Mouse (Mus musculus): ENCODE results near the gene Crtac1. TPM values are rescaled to one million over a fixed set of nuclear protein-coding genes. Genes with fewer than 3 reads are reported as not detected.

The Crtac1 gene
- total and polyA plus RNA-seq, 3 experiments = not detected

GRCm38 (mm10) chr19:42331446-42331845, 100.1 kb downstream of the Crtac1 start:
- H3K9ac ChIP-seq (ENCODE audit: insufficient read depth, low read depth) = no peak overlapping the region
- H3K27me3 ChIP-seq (replicated peaks) = peaks cover 94% of the 10 kb centered on the region
- TF ChIP-seq POLR2A (IDR thresholded peaks at IDR 0.05; ENCODE audit: low read depth, low read length) (no peak), IRF4 (IDR thresholded peaks at IDR 0.05; ENCODE audit: low read depth, low read length) (no peak), NRF1 (IDR thresholded peaks at IDR 0.05; ENCODE audit: low read depth, low read length) (no peak), JUND (conservative IDR thresholded peaks at IDR 0.05; ENCODE audit: low read depth, low read length) (no peak), USF2 (conservative IDR thresholded peaks at IDR 0.05; ENCODE audit: low read depth, low read length) (no peak), ZNF384 (IDR thresholded peaks at IDR 0.05; ENCODE audit: low read depth, low read length) (no peak), BHLHE40 (IDR thresholded peaks at IDR 0.05; ENCODE audit: low read depth, low read length) (no peak), TCF12 (IDR thresholded peaks at IDR 0.05; ENCODE audit: low read depth, low read length) (no peak), KAT2A (IDR thresholded peaks at IDR 0.05; ENCODE audit: insufficient replicate concordance, low read length) (no peak), MAFK (IDR thresholded peaks at IDR 0.05; ENCODE audit: insufficient replicate concordance, low read length) (no peak), PAX5 (IDR thresholded peaks at IDR 0.05; ENCODE audit: low read length) (no peak), TBP (conservative IDR thresholded peaks at IDR 0.05; ENCODE audit: low read depth, low read length) (no peak), MYC (IDR thresholded peaks at IDR 0.05; ENCODE audit: low read depth, low read length) (no peak), JUN (IDR thresholded peaks at IDR 0.05; ENCODE audit: insufficient read depth, low read depth, low read length) (no peak)
- DNase-seq (ENCODE audit: extremely low read depth) = no peak
- no peaks in the 10 kb centered on the region for H3K36me3 ChIP-seq (replicated peaks in 1 of 2; ENCODE audit: control insufficient read depth in 1 of 2, insufficient read depth in 1 of 2, low read length in 1 of 2)
- H3K27ac ChIP-seq (ENCODE audit: insufficient read depth, low read depth) = no peak overlapping the region
- no peaks in the 10 kb centered on the region for H3K9me3 ChIP-seq (replicated peaks; ENCODE audit: low read length)
- dilution Hi-C loops (cut with MboI; ENCODE audit: extremely low pct_ligation_motif_present, extremely low pct_unique_long_range_greater_than_20kb, low sequenced_read_pairs) = no loop called here
- in situ Hi-C loops (cut with MboI; ENCODE audit: low pct_ligation_motif_present, low pct_unique_long_range_greater_than_20kb, low sequenced_read_pairs) = no loop called here
- no peaks in the 10 kb centered on the region for H3K4me1 ChIP-seq (ENCODE audit: control insufficient read depth in 1 of 2, insufficient read depth in 2 of 2)
- H3K79me2 ChIP-seq (replicated peaks; ENCODE audit: control insufficient read depth, extremely low read depth, insufficient read depth, poor library complexity, severe bottlenecking) = no peaks in the 10 kb centered on the region
- no peak overlapping the region for H3K4me3 ChIP-seq (replicated peaks in 1 of 3; ENCODE audit: low read depth in 2 of 3, low read length in 2 of 3, poor library complexity in 1 of 3)
- no peak overlapping the region for H3K4me2 ChIP-seq (ENCODE audit: insufficient read depth, low read depth, poor library complexity, severe bottlenecking)

GRCm38 (mm10) chr19:42328160-42328559, 103.4 kb downstream of the Crtac1 start:
- dilution Hi-C loops (cut with MboI; ENCODE audit: extremely low pct_ligation_motif_present, extremely low pct_unique_long_range_greater_than_20kb, low sequenced_read_pairs) = no loop called here

More at GRCm38 (mm10) chr19:42328160-42328559, 103.4 kb downstream of the Crtac1 start:
- no peaks in the 10 kb centered on the region for H3K9me3 ChIP-seq (replicated peaks; ENCODE audit: low read length)
- no peaks in the 10 kb centered on the region for H3K79me2 ChIP-seq (replicated peaks; ENCODE audit: control insufficient read depth, extremely low read depth, insufficient read depth, poor library complexity, severe bottlenecking)
- no peak overlapping the region for H3K4me2 ChIP-seq (ENCODE audit: insufficient read depth, low read depth, poor library complexity, severe bottlenecking)
- no peak overlapping the region for H3K27ac ChIP-seq (ENCODE audit: insufficient read depth, low read depth)
- DNase-seq (ENCODE audit: extremely low read depth) = no peak
- H3K27me3 ChIP-seq (replicated peaks) = peaks cover 90% of the 10 kb centered on the region
- TF ChIP-seq NELFE (IDR thresholded peaks at IDR 0.05; ENCODE audit: low read depth, low read length) (no peak), MXI1 (IDR thresholded peaks at IDR 0.05; ENCODE audit: low read depth, low read length) (no peak), USF2 (conservative IDR thresholded peaks at IDR 0.05; ENCODE audit: low read depth, low read length) (no peak), TCF12 (IDR thresholded peaks at IDR 0.05; ENCODE audit: low read depth, low read length) (no peak), SIN3A (IDR thresholded peaks at IDR 0.05; ENCODE audit: low read length) (no peak), ZMIZ1 (IDR thresholded peaks at IDR 0.05; ENCODE audit: low read depth, low read length) (no peak), ZC3H11A (IDR thresholded peaks at IDR 0.05; ENCODE audit: low read depth, low read length) (no peak), JUN (IDR thresholded peaks at IDR 0.05; ENCODE audit: insufficient read depth, low read depth, low read length) (no peak), E2F4 (IDR thresholded peaks at IDR 0.05; ENCODE audit: insufficient replicate concordance, low read depth, low read length) (no peak), MAFK (IDR thresholded peaks at IDR 0.05; ENCODE audit: insufficient replicate concordance, low read length) (no peak), ELF1 (IDR thresholded peaks at IDR 0.05; ENCODE audit: low read depth, low read length) (no peak), EP300 (IDR thresholded peaks at IDR 0.05; ENCODE audit: low read length) (no peak), TBP (conservative IDR thresholded peaks at IDR 0.05; ENCODE audit: low read depth, low read length) (no peak), POLR2AphosphoS2 (IDR thresholded peaks at IDR 0.05; ENCODE audit: low read depth, low read length) (no peak), UBTF (IDR thresholded peaks at IDR 0.05; ENCODE audit: low read depth, low read length) (no peak), GABPA (IDR thresholded peaks at IDR 0.05; ENCODE audit: insufficient replicate concordance, low read depth, low read length) (no peak), MAZ (IDR thresholded peaks at IDR 0.05; ENCODE audit: low read depth, low read length) (no peak), RCOR1 (conservative IDR thresholded peaks at IDR 0.05; ENCODE audit: low read depth, low read length) (no peak), ZKSCAN1 (IDR thresholded peaks at IDR 0.05; ENCODE audit: borderline replicate concordance, low read depth, low read length) (no peak)
- in situ Hi-C loops (cut with MboI; ENCODE audit: low pct_ligation_motif_present, low pct_unique_long_range_greater_than_20kb, low sequenced_read_pairs) = no loop called here
- no peaks in the 10 kb centered on the region for H3K4me1 ChIP-seq (ENCODE audit: control insufficient read depth in 1 of 2, insufficient read depth in 2 of 2)
- H3K36me3 ChIP-seq (replicated peaks in 1 of 2; ENCODE audit: control insufficient read depth in 1 of 2, insufficient read depth in 1 of 2, low read length in 1 of 2) = no peaks in the 10 kb centered on the region
- no peak overlapping the region for H3K4me3 ChIP-seq (replicated peaks in 1 of 3; ENCODE audit: low read depth in 2 of 3, low read length in 2 of 3, poor library complexity in 1 of 3)
- no peak overlapping the region for H3K9ac ChIP-seq (ENCODE audit: insufficient read depth, low read depth)

Data from CH12.LX (cell line).